Mouse (Mus musculus): ENCODE results near the gene Tcf20. TPM values are rescaled to one million over a fixed set of nuclear protein-coding genes. Genes with fewer than 3 reads are reported as not detected.
A peak's percentile ranks its signal among the peaks of the same experiment; 100 is the strongest.

The Tcf20 gene
- polyA plus RNA-seq, 1 experiment from 2014 or later: 3.0 TPM

DNA sequence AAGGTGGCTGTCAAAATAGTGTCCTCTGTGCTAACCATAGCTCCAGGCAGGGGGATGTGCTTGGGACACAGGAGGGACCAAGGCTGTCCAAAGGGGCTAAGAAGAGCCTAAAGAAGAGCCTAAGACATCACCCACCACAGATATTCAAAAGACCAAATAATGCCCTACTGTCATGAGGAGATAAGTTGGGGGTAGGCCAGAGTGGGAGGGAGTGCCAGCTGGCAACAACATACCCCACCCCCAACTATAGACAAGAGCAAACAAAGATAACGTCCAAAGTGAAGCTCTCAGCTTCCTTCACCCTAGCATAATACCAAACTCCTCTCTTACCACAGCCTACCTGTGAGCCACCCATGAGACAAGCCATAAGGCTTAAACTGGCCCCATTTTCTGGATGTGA, 66.1 kb downstream of the Tcf20 start:
- DNase-seq (no peak), ATAC-seq (ENCODE audit: low read depth) (0 out of 2 replicates have a peak, but pooled peaks have one; percentile 10)
- 4% methylated on average over 1 of the region's 1 CpGs for WGBS (ENCODE audit: insufficient replicate concordance)
- H3K4me3 ChIP-seq (replicated peaks): no peak overlapping the region
- H3K9me3 ChIP-seq (replicated peaks): no peaks in the 10 kb centered on the region
- H3K27ac ChIP-seq: no peak overlapping the region
- H3K9ac ChIP-seq: no peak overlapping the region
- H3K27me3 ChIP-seq: peaks cover 79% of the 10 kb centered on the region
- no peaks in the 10 kb centered on the region for H3K36me3 ChIP-seq
- no peak overlapping the region for H3K4me2 ChIP-seq
- peaks cover 21% of the 10 kb centered on the region for H3K4me1 ChIP-seq (replicated peaks)

DNA sequence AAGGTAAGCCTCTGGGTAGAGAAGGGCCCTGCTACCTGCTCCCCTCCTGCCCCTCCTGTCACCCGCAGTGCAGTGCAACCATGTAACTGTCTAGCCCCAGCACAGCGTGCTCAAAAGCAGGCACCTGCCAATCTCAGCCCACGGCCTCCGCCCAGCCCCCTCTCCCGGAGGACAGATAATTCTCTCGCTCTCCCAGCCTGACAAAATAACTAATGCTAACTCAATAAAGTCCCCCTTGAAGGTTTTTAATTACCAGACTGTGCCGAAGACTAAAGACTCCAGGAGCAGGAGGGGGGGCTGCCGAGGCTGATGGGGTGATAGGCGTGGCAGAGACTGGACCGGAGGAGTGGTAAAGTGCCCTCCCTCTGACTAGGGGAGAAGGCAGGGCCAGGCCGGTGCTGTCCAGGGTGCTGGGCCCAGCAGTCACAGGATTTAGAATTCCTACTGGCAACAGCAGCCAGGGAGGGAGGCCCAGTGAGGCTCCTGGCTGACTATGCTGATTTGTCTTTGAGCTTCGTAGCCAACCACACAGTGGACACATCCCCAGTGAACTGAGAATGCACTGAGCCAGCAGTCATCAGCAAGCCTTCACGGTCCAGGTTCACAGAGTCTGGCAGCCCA, 66.7 kb downstream of the Tcf20 start:
- Histone ChIP-seq H3K9ac (no peak overlapping the region), H3K4me2 (peak overlapping the region; percentile 8), H3K4me1 (replicated peaks) (peaks cover 21% of the 10 kb centered on the region), H3K4me3 (replicated peaks) (no peak overlapping the region; the same call in 1 of the 2 replicates), H3K9me3 (replicated peaks) (no peaks in the 10 kb centered on the region), H3K27me3 (peaks cover 78% of the 10 kb centered on the region), H3K27ac (no peak overlapping the region), H3K36me3 (no peaks in the 10 kb centered on the region)
- DNase-seq: no peak
- ATAC-seq (ENCODE audit: low read depth): peak; percentile 48; the same call in 1 of the 2 replicates
- WGBS (ENCODE audit: insufficient replicate concordance): 10% methylated on average over 13 of the region's 13 CpGs

GRCm38 (mm10) chr15:82917965-82918364, 69.7 kb downstream of the Tcf20 start:
- no peaks in the 10 kb centered on the region for H3K9me3 ChIP-seq (replicated peaks)
- H3K4me2 ChIP-seq: no peak overlapping the region
- no peaks in the 10 kb centered on the region for H3K36me3 ChIP-seq
- no peak overlapping the region for H3K4me3 ChIP-seq (replicated peaks)
- H3K27ac ChIP-seq: no peak overlapping the region
- peaks cover 73% of the 10 kb centered on the region for H3K27me3 ChIP-seq
- WGBS (ENCODE audit: insufficient replicate concordance): 62% methylated on average over 3 of the region's 3 CpGs
- peaks cover 21% of the 10 kb centered on the region for H3K4me1 ChIP-seq (replicated peaks)
- H3K9ac ChIP-seq: no peak overlapping the region
- no peak for ATAC-seq (ENCODE audit: low read depth)
- no peak for DNase-seq

DNA sequence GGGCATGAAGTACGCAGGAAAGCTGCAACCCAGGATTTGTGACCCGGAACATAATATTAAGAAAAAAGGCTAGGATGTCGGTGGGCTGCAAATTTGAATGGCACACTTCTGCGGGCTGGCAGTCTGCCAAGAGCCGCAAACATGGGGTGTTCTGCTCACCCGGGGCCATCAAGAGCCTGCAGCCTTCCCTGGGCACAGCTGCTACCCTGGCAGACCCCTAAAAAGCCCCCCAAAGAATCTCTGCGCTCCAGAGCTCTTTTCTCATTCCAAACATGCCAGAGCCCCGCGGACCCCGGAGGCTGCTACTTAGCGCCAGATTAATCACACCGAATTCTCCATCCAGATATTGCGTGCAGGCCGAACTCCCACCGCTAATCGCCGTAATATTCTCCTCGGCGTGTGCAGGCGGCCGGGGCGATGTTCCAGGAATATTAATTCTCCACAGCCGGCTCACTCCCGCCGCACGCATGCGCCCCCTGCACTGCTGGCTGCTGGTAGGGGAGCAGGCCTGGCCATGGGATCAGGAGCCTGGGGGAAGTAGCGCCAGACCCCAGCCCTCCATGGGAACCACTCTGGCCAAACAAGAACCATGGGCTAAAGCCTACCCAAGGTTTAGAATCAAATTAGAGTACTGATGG, 70.3 kb downstream of the Tcf20 start:
- WGBS (ENCODE audit: insufficient replicate concordance): 45% methylated on average over 28 of the region's 28 CpGs
- Histone ChIP-seq H3K27ac (no peak overlapping the region), H3K9ac (no peak overlapping the region), H3K9me3 (replicated peaks) (no peaks in the 10 kb centered on the region), H3K4me3 (replicated peaks) (no peak overlapping the region), H3K4me1 (replicated peaks) (peaks cover 17% of the 10 kb centered on the region), H3K4me2 (no peak overlapping the region), H3K36me3 (no peaks in the 10 kb centered on the region), H3K27me3 (peaks cover 76% of the 10 kb centered on the region)
- DNase-seq (no peak), ATAC-seq (ENCODE audit: low read depth) (no peak)

GRCm38 (mm10) chr15:82914455-82914854, 73.2 kb downstream of the Tcf20 start:
- Histone ChIP-seq H3K4me3 (replicated peaks) (no peak overlapping the region), H3K27me3 (peaks cover 90% of the 10 kb centered on the region), H3K27ac (no peak overlapping the region)

GRCm38 (mm10) chr15:82911965-82912337, 75.7 kb downstream of the Tcf20 start:
- Histone ChIP-seq H3K27me3 (peaks cover 82% of the 10 kb centered on the region), H3K36me3 (no peaks in the 10 kb centered on the region), H3K4me3 (replicated peaks) (peak overlapping the region; percentile 21; the same call in 1 of the 2 replicates), H3K27ac (no peak overlapping the region), H3K9me3 (replicated peaks) (no peaks in the 10 kb centered on the region), H3K4me2 (peak overlapping the region; percentile 43), H3K9ac (no peak overlapping the region), H3K4me1 (replicated peaks) (peaks cover 8% of the 10 kb centered on the region)
- DNase-seq: no peak
- 8% methylated on average over 13 of the region's 13 CpGs for WGBS (ENCODE audit: insufficient replicate concordance)
- ATAC-seq (ENCODE audit: low read depth): no peak

More at GRCm38 (mm10) chr15:82914455-82914854, 73.2 kb downstream of the Tcf20 start:
- Histone ChIP-seq H3K36me3 (no peaks in the 10 kb centered on the region), H3K4me1 (replicated peaks) (peaks cover 8% of the 10 kb centered on the region), H3K4me2 (no peak overlapping the region), H3K9me3 (replicated peaks) (no peaks in the 10 kb centered on the region), H3K9ac (no peak overlapping the region)
- DNase-seq (no peak), ATAC-seq (ENCODE audit: low read depth) (0 out of 2 replicates have a peak, but pooled peaks have one; percentile 45)
- WGBS (ENCODE audit: insufficient replicate concordance): 16% methylated on average over 3 of the region's 3 CpGs

GRCm38 (mm10) chr15:82911001-82911964, 76.4 kb downstream of the Tcf20 start:
- peak overlapping the region; percentile 43 for H3K4me2 ChIP-seq
- H3K27ac ChIP-seq: no peak overlapping the region
- peak overlapping the region; percentile 21; the same call in 1 of the 2 replicates for H3K4me3 ChIP-seq (replicated peaks)
- no peaks in the 10 kb centered on the region for H3K36me3 ChIP-seq
- peaks cover 77% of the 10 kb centered on the region for H3K27me3 ChIP-seq
- 19% methylated on average over 44 of the region's 44 CpGs for WGBS (ENCODE audit: insufficient replicate concordance)
- DNase-seq (no peak), ATAC-seq (ENCODE audit: low read depth) (no peak)
- H3K4me1 ChIP-seq (replicated peaks): peaks cover 8% of the 10 kb centered on the region
- no peaks in the 10 kb centered on the region for H3K9me3 ChIP-seq (replicated peaks)
- no peak overlapping the region for H3K9ac ChIP-seq

DNA sequence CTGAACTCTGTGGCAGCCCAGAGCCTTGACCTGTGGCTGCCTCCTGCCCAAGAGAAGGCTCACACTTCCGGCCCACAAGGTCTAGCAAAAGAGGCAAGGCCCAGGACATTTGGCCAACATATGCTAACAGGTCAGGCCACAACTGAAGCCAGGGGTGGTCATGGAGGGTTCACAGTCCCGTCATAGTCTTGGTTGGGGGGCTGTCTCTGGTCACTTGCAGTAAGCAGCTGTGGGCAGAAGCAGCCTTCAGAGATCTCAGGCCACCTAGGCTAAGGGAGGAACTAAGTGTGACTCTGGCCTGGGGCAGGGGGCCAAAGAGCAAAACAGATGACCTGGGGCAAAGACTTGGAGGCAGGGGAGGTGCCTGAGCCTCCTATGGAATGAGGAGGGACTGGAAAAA, 77.1 kb downstream of the Tcf20 start:
- H3K4me1 ChIP-seq (replicated peaks): peaks cover 8% of the 10 kb centered on the region
- ATAC-seq (ENCODE audit: low read depth) (no peak), DNase-seq (no peak)
- no peak overlapping the region for H3K27ac ChIP-seq
- no peaks in the 10 kb centered on the region for H3K9me3 ChIP-seq (replicated peaks)
- no peak overlapping the region for H3K4me3 ChIP-seq (replicated peaks)
- no peak overlapping the region for H3K9ac ChIP-seq
- WGBS (ENCODE audit: insufficient replicate concordance): 52% methylated on average over 2 of the region's 2 CpGs
- no peak overlapping the region for H3K4me2 ChIP-seq
- H3K27me3 ChIP-seq: peaks cover 72% of the 10 kb centered on the region
- H3K36me3 ChIP-seq: no peaks in the 10 kb centered on the region

GRCm38 (mm10) chr15:82909791-82910190, 77.9 kb downstream of the Tcf20 start:
- 53% methylated on average over 4 of the region's 4 CpGs for WGBS (ENCODE audit: insufficient replicate concordance)
- Histone ChIP-seq H3K4me3 (replicated peaks) (no peak overlapping the region), H3K9ac (no peak overlapping the region), H3K27me3 (peaks cover 64% of the 10 kb centered on the region), H3K4me1 (replicated peaks) (peaks cover 8% of the 10 kb centered on the region), H3K36me3 (no peaks in the 10 kb centered on the region), H3K27ac (no peak overlapping the region), H3K9me3 (replicated peaks) (no peaks in the 10 kb centered on the region), H3K4me2 (no peak overlapping the region)
- ATAC-seq (ENCODE audit: low read depth) (no peak), DNase-seq (no peak)

- Histone ChIP-seq H3K4me3 (replicated peaks) (no peak overlapping the region), H3K9ac (no peak overlapping the region), H3K27me3 (peaks cover 58% of the 10 kb centered on the region), H3K4me1 (replicated peaks) (peaks cover 8% of the 10 kb centered on the region), H3K27ac (no peak overlapping the region), H3K4me2 (no peak overlapping the region), H3K9me3 (replicated peaks) (no peaks in the 10 kb centered on the region), H3K36me3 (no peaks in the 10 kb centered on the region)
- WGBS (ENCODE audit: insufficient replicate concordance): 28% methylated on average over 2 of the region's 2 CpGs
- no peak for DNase-seq
- ATAC-seq (ENCODE audit: low read depth): no peak
These were observed 79.2 kb downstream of the Tcf20 start for GRCm38 (mm10) chr15:82908521-82908920.

GRCm38 (mm10) chr15:82907306-82907705, 80.4 kb downstream of the Tcf20 start:
- ATAC-seq (ENCODE audit: low read depth): no peak
- no peak for DNase-seq
- Histone ChIP-seq H3K9me3 (replicated peaks) (no peaks in the 10 kb centered on the region), H3K9ac (no peak overlapping the region), H3K27me3 (peaks cover 46% of the 10 kb centered on the region), H3K4me1 (replicated peaks) (peaks cover 8% of the 10 kb centered on the region), H3K4me3 (replicated peaks) (no peak overlapping the region), H3K36me3 (no peaks in the 10 kb centered on the region), H3K4me2 (no peak overlapping the region), H3K27ac (no peak overlapping the region)
- 66% methylated on average over 5 of the region's 5 CpGs for WGBS (ENCODE audit: insufficient replicate concordance)

Data from liver, embryonic 13.5 days (tissue).